Mouse (Mus musculus) neural tube, embryonic 12.5 days (tissue): ENCODE measurements around the gene Macrod2. TPM values are rescaled to one million over a fixed set of nuclear protein-coding genes. Genes with fewer than 3 reads are reported as not detected.
A peak's percentile ranks its signal among the peaks of the same experiment; 100 is the strongest.

Experiments used
- ATAC-seq: fragments of 200-750 bp; cut with Nextera tagmentation; 2 replicates; pipeline ENCODE4 v1.8.0; 2017; ENCODE audit warnings: low read depth, mild to moderate bottlenecking, moderate TSS enrichment, moderate library complexity; ENCODE audit not compliant: low FRiP score
- H3K27ac ChIP-seq: fragments of 300-500 bp; sonication (generic); 2 replicates; pipeline ENCODE4 v1.5.1; 2016
- H3K27me3 ChIP-seq: fragments of 300-500 bp; sonication (generic); replicated peaks from 2 replicates; pipeline ENCODE4 v1.6.1; 2016; ENCODE audit warnings: mild to moderate bottlenecking
- H3K36me3 ChIP-seq: fragments of 300-500 bp; sonication (generic); 2 replicates; pipeline ENCODE4 v1.6.1; 2016; ENCODE audit warnings: mild to moderate bottlenecking
- H3K4me1 ChIP-seq: fragments of 300-500 bp; sonication (generic); 2 replicates; pipeline ENCODE4 v1.6.1; 2016
- H3K4me2 ChIP-seq: fragments of 300-500 bp; sonication (generic); replicated peaks from 2 replicates; pipeline ENCODE4 v1.6.1; 2016; ENCODE audit warnings: mild to moderate bottlenecking
- H3K4me3 ChIP-seq: fragments of 300-500 bp; sonication (generic); 2 replicates; pipeline ENCODE4 v1.5.1; 2016
- H3K9ac ChIP-seq: fragments of 300-500 bp; sonication (generic); 2 replicates; pipeline ENCODE4 v1.6.1; 2016; ENCODE audit warnings: mild to moderate bottlenecking
- H3K9me3 ChIP-seq: fragments of 300-500 bp; sonication (generic); 2 replicates; pipeline ENCODE4 v1.6.1; 2016; ENCODE audit warnings: mild to moderate bottlenecking
- WGBS: fragments of 180-500 bp; shearing (Covaris S2); methylation state at CpG from one replicate; pipeline ENCODE4 v1.1.7; 2016; 5-methylcytosine and 5-hydroxymethylcytosine counted together
- polyA plus RNA-seq: library from polyadenylated mRNA; unstranded; fragments of >200 nt; fragmentation: Nextera tagmentation; extraction: Ambion mirVana; gene quantifications from 2 replicates; pipeline ENCODE4 v1.2.1, GENCODE M21; 2016

Macrod2 gene
- polyA plus RNA-seq, 1 experiment from 2014 or later: 53.8 TPM

GRCm38 (mm10) chr2:140596906-140597305 is 201.8 kb downstream of the Macrod2 start:
- ATAC-seq: no peak
- no peaks in the 10 kb centered on the region for H3K27me3 ChIP-seq
- WGBS: 89% methylated on average over 2 of the region's 2 CpGs

GRCm38 (mm10) chr2:140615451-140615850 is 220.3 kb downstream of the Macrod2 start:
- H3K9me3 ChIP-seq: no peaks in the 10 kb centered on the region
- H3K36me3 ChIP-seq: no peaks in the 10 kb centered on the region
- H3K4me3 ChIP-seq: no peak overlapping the region
- H3K4me2 ChIP-seq: no peak overlapping the region
- no peak overlapping the region for H3K27ac ChIP-seq
- ATAC-seq: no peak
- no peaks in the 10 kb centered on the region for H3K27me3 ChIP-seq
- 90% methylated on average over 2 of the region's 2 CpGs for WGBS
- no peak overlapping the region for H3K9ac ChIP-seq
- no peaks in the 10 kb centered on the region for H3K4me1 ChIP-seq

More at GRCm38 (mm10) chr2:140596906-140597305, 201.8 kb downstream of the Macrod2 start:
- Histone ChIP-seq H3K9me3 (no peaks in the 10 kb centered on the region), H3K9ac (no peak overlapping the region), H3K27ac (no peak overlapping the region), H3K4me3 (no peak overlapping the region), H3K36me3 (no peaks in the 10 kb centered on the region), H3K4me1 (no peaks in the 10 kb centered on the region), H3K4me2 (no peak overlapping the region)

- Histone ChIP-seq H3K9me3 (no peaks in the 10 kb centered on the region), H3K4me3 (no peak overlapping the region), H3K27me3 (no peaks in the 10 kb centered on the region), H3K9ac (no peak overlapping the region), H3K36me3 (no peaks in the 10 kb centered on the region), H3K4me2 (no peak overlapping the region), H3K27ac (no peak overlapping the region), H3K4me1 (no peaks in the 10 kb centered on the region)
- 74% methylated on average over 2 of the region's 2 CpGs for WGBS
- no peak for ATAC-seq
Measured at GRCm38 (mm10) chr2:140621730-140622337, 226.7 kb downstream of the Macrod2 start.

- Histone ChIP-seq H3K9me3 (no peaks in the 10 kb centered on the region), H3K36me3 (no peaks in the 10 kb centered on the region), H3K4me1 (peaks cover 10% of the 10 kb centered on the region; the same call in 1 of the 2 replicates), H3K9ac (no peak overlapping the region), H3K27ac (no peak overlapping the region), H3K27me3 (no peaks in the 10 kb centered on the region; the same call in 1 of the 2 replicates), H3K4me3 (no peak overlapping the region), H3K4me2 (no peak overlapping the region)
- ATAC-seq: peak; percentile 79
Measured at GRCm38 (mm10) chr2:140653481-140653880, 258.4 kb downstream of the Macrod2 start.

GRCm38 (mm10) chr2:140653978-140654377 is 258.9 kb downstream of the Macrod2 start:
- WGBS: 19% methylated on average over 2 of the region's 2 CpGs
- H3K4me3 ChIP-seq: no peak overlapping the region
- H3K27me3 ChIP-seq: no peaks in the 10 kb centered on the region; the same call in 1 of the 2 replicates
- H3K4me1 ChIP-seq: peaks cover 10% of the 10 kb centered on the region; the same call in 1 of the 2 replicates
- H3K4me2 ChIP-seq: no peak overlapping the region
- H3K9ac ChIP-seq: no peak overlapping the region
- H3K27ac ChIP-seq: no peak overlapping the region
- no peaks in the 10 kb centered on the region for H3K9me3 ChIP-seq
- peaks cover 2% of the 10 kb centered on the region; the same call in 1 of the 2 replicates for H3K36me3 ChIP-seq
- ATAC-seq: peak; percentile 55; the same call in 1 of the 2 replicates

GRCm38 (mm10) chr2:140662673-140663072 is 267.6 kb downstream of the Macrod2 start:
- Histone ChIP-seq H3K36me3 (peaks cover 26% of the 10 kb centered on the region), H3K4me1 (peaks cover 15% of the 10 kb centered on the region), H3K27me3 (no peaks in the 10 kb centered on the region), H3K4me3 (no peak overlapping the region), H3K9me3 (no peaks in the 10 kb centered on the region), H3K9ac (no peak overlapping the region), H3K27ac (no peak overlapping the region), H3K4me2 (no peak overlapping the region)
- 81% methylated on average over 5 of the region's 5 CpGs for WGBS
- no peak for ATAC-seq

- 97% methylated on average over 4 of the region's 4 CpGs for WGBS
- Histone ChIP-seq H3K4me1 (peaks cover 17% of the 10 kb centered on the region), H3K9ac (no peak overlapping the region), H3K36me3 (peaks cover 22% of the 10 kb centered on the region), H3K27ac (no peak overlapping the region), H3K9me3 (no peaks in the 10 kb centered on the region), H3K27me3 (no peaks in the 10 kb centered on the region), H3K4me2 (no peak overlapping the region), H3K4me3 (no peak overlapping the region)
- ATAC-seq: no peak
Measured at GRCm38 (mm10) chr2:140664381-140664780, 269.3 kb downstream of the Macrod2 start.

- peak overlapping the region; percentile 62 for H3K4me2 ChIP-seq
- WGBS: 32% methylated on average over 7 of the region's 7 CpGs
- no peak overlapping the region for H3K27ac ChIP-seq
- H3K4me1 ChIP-seq: peaks cover 17% of the 10 kb centered on the region
- H3K9me3 ChIP-seq: no peaks in the 10 kb centered on the region
- no peak overlapping the region for H3K4me3 ChIP-seq
- no peaks in the 10 kb centered on the region for H3K27me3 ChIP-seq
- ATAC-seq: no peak
- H3K9ac ChIP-seq: no peak overlapping the region
- no peaks in the 10 kb centered on the region for H3K36me3 ChIP-seq
Measured at GRCm38 (mm10) chr2:140666846-140667245, 271.7 kb downstream of the Macrod2 start.

- H3K4me3 ChIP-seq: peak overlapping the region; percentile 20
- no peaks in the 10 kb centered on the region for H3K27me3 ChIP-seq
- H3K27ac ChIP-seq: no peak overlapping the region
- WGBS: 37% methylated on average over 13 of the region's 13 CpGs
- H3K9ac ChIP-seq: no peak overlapping the region
- no peaks in the 10 kb centered on the region for H3K36me3 ChIP-seq
- H3K4me2 ChIP-seq: peak overlapping the region; percentile 62
- peaks cover 17% of the 10 kb centered on the region for H3K4me1 ChIP-seq
- ATAC-seq: no peak
- H3K9me3 ChIP-seq: no peaks in the 10 kb centered on the region
Measured at GRCm38 (mm10) chr2:140667261-140668047, 272.3 kb downstream of the Macrod2 start.

GRCm38 (mm10) chr2:140668311-140668710 is 273.2 kb downstream of the Macrod2 start:
- no peaks in the 10 kb centered on the region for H3K9me3 ChIP-seq
- no peak overlapping the region for H3K27ac ChIP-seq
- no peak overlapping the region; the same call in 1 of the 2 replicates for H3K9ac ChIP-seq
- peak overlapping the region; percentile 62 for H3K4me2 ChIP-seq
- under 1% methylated on average over 8 of the region's 8 CpGs for WGBS
- no peaks in the 10 kb centered on the region for H3K36me3 ChIP-seq
- peak overlapping the region; percentile 22 for H3K4me3 ChIP-seq
- no peaks in the 10 kb centered on the region for H3K27me3 ChIP-seq
- peak; percentile 53 for ATAC-seq
- H3K4me1 ChIP-seq: peaks cover 17% of the 10 kb centered on the region

GRCm38 (mm10) chr2:140669081-140669480 is 274.0 kb downstream of the Macrod2 start:
- H3K36me3 ChIP-seq: no peaks in the 10 kb centered on the region
- 8% methylated on average over 2 of the region's 2 CpGs for WGBS

GRCm38 (mm10) chr2:140669786-140670185 is 274.7 kb downstream of the Macrod2 start:
- no peaks in the 10 kb centered on the region for H3K27me3 ChIP-seq
- peak overlapping the region; percentile 62 for H3K4me2 ChIP-seq
- ATAC-seq: no peak
- no peaks in the 10 kb centered on the region for H3K9me3 ChIP-seq
- WGBS: 25% methylated on average over 2 of the region's 2 CpGs
- no peak overlapping the region for H3K27ac ChIP-seq
- H3K4me1 ChIP-seq: peaks cover 17% of the 10 kb centered on the region
- 0 out of 2 replicates have a peak overlapping the region, but pooled peaks have one; percentile 14 for H3K9ac ChIP-seq
- peak overlapping the region; percentile 31 for H3K4me3 ChIP-seq
- no peaks in the 10 kb centered on the region for H3K36me3 ChIP-seq

More at GRCm38 (mm10) chr2:140669081-140669480, 274.0 kb downstream of the Macrod2 start:
- Histone ChIP-seq H3K9me3 (no peaks in the 10 kb centered on the region), H3K4me3 (peak overlapping the region; percentile 22), H3K27me3 (no peaks in the 10 kb centered on the region), H3K4me2 (peak overlapping the region; percentile 62), H3K9ac (peak overlapping the region; percentile 33; the same call in 1 of the 2 replicates), H3K4me1 (peaks cover 17% of the 10 kb centered on the region), H3K27ac (no peak overlapping the region)
- ATAC-seq: no peak
